Mouse (Mus musculus) E14TG2a.4 (cell line): ENCODE data around the gene Trp73.

Experiments used
- CTCF ChIP-seq: conservative IDR thresholded peaks from 2 replicates; pipeline ENCODE4 v1.5.1; 2014; ENCODE audit warnings: low read length
- NANOG ChIP-seq: IDR thresholded peaks from 2 replicates; pipeline ENCODE4 v1.6.1; 2014; ENCODE audit warnings: borderline replicate concordance, low read length, mixed read lengths
- POU5F1 ChIP-seq: IDR thresholded peaks from 2 replicates; pipeline ENCODE4 v1.6.1; 2014; ENCODE audit warnings: low read length, borderline replicate concordance

GRCm38 (mm10) chr4:154123553-154123952, 16.5 kb downstream of the Trp73 start:
- TF ChIP-seq CTCF (no peak), POU5F1 (no peak), NANOG (no peak)
